Mouse (Mus musculus) left cerebral cortex, adult 6 months (tissue): Measurements from ENCODE around the gene Apba1. TPM values are rescaled to one million over a fixed set of nuclear protein-coding genes. Genes with fewer than 3 reads are reported as not detected.

ENCODE experiments used
- long read RNA-seq, 2 experiments: library from polyadenylated mRNA; unstranded; transcript quantifications; one replicate each; pipeline ENCODE4 v2.0.0; 2019 to 2020
- polyA plus RNA-seq: library from polyadenylated mRNA; unstranded; fragments of <200 nt; fragmentation: Nextera tagmentation; gene quantifications from 2 replicates; pipeline ENCODE4 v1.2.3, GENCODE M21; 2021

The Apba1 gene
- polyA plus RNA-seq: 15.5 and 30.5 TPM in 2 replicates
- long read RNA-seq, experiment 1, partial matches to known transcripts: 0 of 27 reads
- long read RNA-seq, experiment 1, other reads (novel, unspliced or antisense): 27 of 27 reads
- long read RNA-seq, experiment 2, partial matches to known transcripts: 1 of 21 reads
- long read RNA-seq, experiment 2, other reads (novel, unspliced or antisense): 20 of 21 reads

DNA sequence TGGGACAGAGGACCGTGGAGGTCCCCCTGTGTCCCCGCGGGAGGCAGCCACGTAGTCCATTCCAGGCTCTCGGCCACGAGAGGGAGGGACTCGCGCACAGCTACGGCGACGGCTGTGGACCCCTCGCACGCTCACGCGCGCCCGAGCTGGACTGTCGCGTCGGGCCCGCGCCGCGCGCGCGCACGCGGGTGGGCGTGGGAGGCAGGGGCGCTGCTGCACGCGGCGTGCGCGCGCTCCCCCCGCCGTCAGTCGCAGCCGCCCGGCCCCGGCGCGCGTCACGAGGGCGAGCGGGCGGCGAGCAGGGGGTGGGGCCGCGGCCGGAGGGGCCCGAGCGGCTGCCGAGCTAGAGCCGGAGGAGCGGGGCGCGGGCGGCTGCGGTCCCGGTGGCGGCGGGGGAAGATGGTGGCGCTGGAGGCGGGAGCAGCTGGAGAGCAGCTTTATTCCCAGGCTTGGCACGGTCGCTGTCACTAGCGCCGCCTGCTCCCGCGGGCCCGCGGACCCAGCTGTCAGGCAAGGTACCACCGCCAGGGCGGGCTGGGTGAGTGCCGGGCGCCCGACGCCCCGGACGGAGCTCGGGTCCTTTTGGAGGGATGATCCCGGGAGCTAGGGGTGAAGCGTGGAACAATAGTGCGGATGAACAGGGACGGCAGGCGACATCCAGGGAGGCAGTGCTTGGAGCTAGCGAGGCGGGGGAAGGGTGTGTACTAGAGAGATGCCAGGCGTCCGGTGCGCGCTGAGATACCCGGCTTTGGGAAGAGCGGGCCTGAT, at the start of gene Apba1:
Apba1 (plus strand) TSS at position 334 of the 768 bp plus-strand sequence.

Other genes starting within 250 kb of the Apba1 start
- gene 1700028P14Rik, start 106.1 kb upstream of the Apba1 start, polyA plus RNA-seq: 2.3 TPM in 2 replicates
- gene Ptar1, start 71.5 kb upstream of the Apba1 start, polyA plus RNA-seq: 35.1 and 57.2 TPM in 2 replicates